Mouse (Mus musculus) cerebellum, adult 18-20 months (tissue): Measurements from ENCODE around the gene Ace.

Source experiments
- DNase-seq, 2 experiments: peaks; one replicate each; pipeline ENCODE4 v3.0.0; 2021

Gene Ace

DNA sequence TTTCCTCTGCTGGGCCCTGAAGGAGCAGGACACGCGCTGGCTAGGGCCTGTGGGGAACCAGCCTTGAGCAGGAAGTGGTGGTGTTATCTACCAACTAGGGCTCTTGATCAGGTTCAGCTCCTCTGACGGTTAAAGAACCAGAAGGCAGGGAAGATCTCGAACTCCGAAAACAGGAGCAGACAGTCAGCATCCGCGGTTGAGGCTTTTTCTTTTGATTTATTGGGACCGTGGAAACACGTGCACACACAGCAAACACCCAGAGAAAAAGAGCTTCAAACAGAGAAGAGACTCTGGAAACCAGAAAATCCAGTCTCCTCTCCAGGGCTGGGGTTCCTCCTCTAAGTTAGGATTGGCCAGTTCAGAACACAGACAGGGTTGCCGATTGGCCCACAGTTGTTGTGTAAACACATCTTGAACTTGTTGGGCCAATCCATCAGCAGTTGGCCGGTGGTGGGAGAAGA is 21.0 kb upstream of the Ace start:
- no peak for DNase-seq

DNA sequence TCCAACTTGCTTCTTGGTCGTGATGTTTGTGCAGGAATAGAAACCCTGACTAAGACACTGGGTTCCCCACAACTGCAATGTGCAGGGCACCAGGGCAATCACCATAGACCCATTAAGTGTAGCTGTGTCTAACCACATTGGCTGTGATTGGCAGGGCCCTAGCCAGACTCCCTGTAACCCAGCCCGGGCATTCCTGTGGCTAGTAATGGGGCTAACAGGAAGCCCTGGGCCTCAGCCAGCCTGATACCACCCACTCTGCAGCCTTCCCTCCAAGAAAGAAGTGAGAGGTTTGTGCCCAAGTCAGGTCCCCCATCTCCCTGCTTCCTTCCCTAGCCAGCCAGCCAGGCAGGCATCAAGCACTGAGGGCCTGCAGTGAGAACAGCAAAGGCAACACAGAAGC is 19.5 kb upstream of the Ace start:
- DNase-seq: no peak

DNA sequence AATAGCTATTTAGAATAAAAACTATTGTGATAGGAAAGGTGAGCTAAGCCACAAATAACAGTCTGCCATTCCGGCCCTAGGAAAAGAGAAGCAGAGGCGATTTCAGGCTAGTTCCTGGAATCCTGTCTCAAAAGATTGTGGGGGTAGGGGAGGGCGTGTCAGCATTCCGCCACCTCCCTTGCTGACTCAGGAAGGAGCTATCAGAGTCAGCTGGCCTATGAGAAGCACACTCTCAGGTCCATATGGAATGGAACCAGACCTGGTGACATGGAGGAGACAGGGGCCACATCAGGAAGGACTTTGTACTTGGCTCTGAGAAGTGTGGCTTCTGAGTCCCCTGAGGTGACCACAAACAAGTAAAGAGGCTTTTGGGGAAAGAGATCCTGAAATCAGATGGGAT is 17.2 kb upstream of the Ace start:
- DNase-seq: no peak

DNA sequence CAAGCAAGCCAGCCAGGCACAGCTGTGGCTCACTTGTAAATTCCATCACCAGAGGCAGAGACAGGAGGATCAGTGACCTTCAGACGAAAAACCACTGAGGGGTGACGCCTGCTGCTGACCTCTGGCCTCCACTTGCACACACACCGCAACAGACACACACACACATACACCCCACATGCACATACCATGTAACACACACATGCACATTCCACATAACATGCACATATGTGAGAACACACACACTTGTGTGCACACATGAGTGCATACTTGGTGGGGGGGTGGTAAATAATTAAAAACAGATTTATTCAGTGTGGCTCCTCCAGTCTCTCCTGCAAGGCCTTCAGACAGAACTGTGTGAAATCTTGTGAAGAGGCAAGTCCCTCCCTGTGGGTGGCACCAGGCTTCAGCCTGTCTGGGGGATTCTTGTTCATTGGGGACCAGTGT is 16.1 kb upstream of the Ace start:
- DNase-seq: no peak

DNA sequence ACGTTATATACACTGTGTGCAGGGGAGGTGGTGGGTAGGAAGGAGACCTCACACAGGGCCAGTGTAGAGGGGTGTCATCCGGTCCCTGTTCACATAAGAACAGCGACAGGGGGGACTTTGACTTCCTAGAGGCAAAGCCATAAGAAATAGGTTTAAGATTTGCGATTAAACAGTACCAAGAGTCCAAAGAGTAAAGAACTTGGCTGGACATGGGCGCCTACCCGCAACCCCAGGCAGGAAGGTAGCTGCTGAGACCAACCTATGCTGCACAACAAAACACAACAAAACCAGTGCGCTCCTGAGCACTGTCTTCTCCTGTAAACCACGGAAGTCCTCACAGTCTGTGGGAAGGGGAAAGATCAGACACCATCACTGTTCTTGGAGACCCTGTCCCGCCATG is 15.6 kb upstream of the Ace start:
- DNase-seq: no peak

DNA sequence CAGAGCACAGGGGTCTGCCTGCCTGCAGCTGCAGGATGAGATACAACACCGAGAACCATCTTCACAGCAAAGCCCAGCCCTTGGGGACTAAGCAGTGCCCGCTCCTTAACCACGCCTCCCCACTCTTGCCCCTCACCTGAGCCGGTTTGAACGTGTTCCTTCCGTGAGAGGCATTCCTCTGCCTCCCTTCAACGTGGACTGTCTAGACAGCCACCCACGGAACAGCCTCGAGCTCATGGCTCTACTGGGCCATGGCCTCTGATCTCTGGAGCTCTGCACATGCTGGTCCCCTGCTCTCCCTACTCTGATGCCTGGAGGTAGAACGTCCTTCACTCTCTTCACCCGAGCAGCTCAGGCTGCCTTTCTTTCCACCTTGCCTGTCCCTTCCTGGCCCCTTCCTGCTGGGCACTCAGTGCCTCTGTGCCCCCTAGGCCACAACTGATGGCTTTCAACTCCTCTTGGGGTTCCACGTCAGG is 14.8 kb upstream of the Ace start, which contains the start of gene Cyb561:
TSS of gene Cyb561 (minus strand) at position 426 of the 476 bp plus-strand sequence.
- no peak for DNase-seq

DNA sequence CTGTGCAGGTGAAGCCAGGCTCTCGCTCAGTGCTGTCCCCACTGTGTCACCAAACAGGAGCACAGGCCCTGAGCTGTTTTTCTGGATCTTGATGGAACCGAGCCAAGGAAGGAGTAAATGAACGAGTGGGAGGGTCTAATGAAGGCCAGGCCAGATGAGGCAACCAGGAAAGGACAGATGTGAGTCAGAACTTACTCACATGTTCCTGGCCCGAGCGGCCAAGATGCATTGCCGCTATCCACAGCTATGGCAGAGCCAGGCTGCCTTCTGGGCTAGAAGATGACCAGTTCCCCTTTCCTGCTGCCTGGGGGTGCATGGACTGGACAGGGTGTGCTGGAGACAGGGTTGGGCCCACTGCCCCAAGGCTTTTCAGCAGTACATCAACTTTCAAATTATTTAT is 14.3 kb upstream of the Ace start:
- no peak for DNase-seq

DNA sequence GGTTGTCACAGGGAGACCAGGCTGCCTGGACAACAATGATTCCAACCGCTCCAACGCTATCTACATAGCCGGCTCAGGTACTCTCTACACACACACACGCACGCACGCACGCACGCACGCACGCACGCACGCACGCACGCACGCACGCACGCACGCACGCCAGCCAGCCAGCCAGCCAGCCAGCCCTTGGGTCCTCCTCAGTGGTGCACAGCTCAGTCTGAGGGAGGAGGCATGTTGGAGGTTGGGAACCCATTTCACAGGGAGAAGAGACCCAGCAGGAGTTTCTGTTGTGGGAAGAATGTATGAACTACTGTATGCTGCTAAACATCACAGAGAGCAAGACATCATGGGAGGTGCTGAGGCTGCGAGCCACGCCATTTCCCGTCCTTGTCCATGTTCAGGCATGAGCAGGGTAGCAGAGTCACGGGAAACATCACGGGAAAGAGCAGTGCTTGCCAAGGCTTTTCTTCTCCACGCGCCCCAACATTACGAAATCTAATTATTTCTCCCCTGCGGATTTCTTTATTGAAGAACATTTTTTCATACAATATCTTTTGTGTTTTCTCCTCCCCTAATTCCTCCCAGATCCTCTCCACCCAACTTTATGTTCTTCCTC is 11.8 kb upstream of the Ace start:
- no peak for DNase-seq

DNA sequence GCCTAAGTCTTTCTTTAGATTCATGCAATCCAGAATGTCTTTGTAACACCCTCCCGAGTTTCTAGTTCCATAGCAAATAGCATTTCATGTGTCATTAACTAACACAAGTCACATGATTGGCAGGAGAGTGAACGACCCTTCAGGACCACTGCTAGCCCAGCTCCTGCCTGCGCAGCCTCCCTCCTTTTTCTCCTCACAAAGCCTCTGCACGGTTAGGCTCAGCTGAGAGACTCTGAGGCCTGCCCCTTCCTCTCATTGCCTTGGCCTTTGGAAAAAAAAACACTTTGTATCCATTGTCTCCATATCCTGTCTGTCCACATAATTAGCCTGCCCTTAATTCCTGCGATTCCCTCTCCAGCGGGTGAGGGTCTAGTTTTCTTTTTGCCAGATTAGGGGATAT is 10.2 kb upstream of the Ace start:
- no peak for DNase-seq

DNA sequence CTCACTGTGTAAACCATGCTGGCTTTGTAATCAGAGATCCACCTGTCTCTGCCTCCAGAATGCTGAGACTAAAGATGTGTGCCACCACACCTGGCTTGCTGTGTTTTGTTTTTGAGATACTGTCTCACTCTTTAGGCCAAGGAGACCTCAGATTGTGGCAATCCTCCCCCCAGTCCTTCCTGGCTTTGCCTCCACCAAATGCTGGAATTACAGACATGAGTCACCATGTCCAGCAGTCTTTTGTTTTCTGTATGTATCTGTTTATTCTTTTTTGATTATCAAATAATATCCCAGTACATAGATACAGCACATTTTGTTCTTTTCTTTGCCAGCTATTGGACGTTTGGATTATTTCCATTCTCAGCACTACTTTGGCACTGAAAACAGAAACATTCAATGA is 9.2 kb upstream of the Ace start:
- no peak for DNase-seq

DNA sequence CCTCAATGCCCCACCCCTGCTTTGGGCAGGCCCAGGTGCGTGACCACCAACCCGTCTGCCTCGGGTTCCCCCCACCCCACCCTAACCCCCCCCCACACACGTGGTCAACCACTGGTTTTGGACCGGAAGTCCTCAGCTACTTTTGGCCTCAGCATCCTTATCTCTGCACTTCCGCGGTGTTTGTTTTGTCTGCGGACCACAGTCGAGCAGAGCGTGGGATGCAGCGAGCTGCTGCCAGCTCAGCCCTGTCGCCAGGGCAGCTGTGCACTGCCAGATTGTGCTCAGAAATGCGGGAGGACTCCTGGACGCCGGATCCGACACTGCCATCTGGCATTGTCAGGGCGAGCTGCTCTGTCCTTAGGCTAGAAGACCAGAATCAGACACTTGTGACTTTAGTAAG is 8.4 kb upstream of the Ace start:
- peak; percentile 21 to 31 for DNase-seq

DNA sequence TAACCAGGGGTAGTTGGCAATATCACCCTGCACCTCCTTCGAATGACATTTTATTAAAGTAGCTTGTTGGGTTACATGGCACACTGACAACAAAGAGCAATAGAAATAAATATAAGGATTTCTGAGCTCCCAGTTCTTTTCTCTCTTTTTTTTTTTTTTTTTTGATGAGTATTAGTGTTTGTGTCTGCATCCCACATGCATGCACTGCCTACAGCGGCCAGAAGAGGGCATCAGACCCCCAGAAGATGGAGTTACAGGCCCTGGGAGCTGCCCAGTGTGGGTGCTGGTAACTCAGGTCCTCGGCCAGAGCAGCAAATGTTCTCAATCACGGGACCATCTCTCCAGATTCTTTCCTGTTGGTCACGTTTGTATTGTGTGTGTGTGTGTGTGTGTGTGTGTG is 3.1 kb upstream of the Ace start:
- no peak for DNase-seq

DNA sequence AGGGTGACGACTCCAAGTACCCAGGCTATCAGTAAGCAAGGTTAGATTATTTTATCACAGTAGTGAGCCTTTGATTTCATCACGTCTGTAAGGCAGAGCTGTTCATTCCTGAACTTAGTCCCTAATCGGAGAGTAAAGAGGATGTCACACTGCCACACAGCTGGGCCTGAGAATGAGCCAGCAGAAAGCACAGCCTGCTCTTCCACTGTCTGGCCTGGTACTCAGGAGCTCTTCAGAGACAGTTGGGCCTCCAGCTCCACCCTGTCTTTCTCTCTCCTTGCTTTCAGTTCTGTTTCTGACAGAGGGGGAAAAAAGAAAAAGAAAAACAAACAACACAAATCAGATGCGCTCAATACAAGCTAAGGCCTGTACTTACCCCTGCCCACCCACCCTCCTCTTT is 1.5 kb upstream of the Ace start:
- no peak for DNase-seq

DNA sequence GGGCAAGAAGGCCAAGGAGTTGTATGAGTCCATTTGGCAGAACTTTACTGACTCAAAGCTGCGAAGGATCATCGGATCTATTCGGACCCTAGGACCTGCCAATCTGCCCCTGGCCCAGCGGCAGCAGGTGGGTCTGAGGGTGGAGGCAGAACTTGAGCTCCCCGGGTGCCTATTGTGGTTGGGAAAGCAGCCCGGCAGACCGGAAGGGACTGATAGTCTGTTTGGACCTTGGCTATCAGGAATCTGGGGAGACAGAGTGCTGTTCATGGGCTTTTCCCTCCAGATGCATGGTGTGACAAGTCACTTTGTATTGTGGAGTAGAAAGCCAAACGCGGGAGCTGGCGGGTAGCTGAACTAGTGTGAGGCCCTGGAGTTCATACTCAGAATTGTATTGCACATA is 1.2 kb downstream of the Ace start:
- DNase-seq: no peak

DNA sequence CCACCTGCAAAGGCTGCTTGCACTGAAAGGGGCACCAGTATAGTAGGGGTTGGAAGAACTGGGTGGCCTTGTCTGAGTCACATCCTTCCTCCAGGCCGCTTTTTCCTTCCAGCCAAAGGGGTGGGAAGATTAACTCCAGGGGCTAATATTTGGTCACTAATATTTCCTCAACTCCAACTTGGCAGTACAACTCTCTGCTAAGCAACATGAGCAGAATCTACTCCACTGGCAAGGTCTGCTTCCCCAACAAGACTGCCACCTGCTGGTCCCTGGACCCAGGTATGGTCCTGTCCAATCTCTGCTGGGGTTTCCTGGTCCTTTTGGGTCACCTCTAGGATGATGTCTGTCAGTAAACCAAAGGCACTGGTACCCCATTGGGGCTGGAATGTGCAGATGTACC is 1.8 kb downstream of the Ace start:
- DNase-seq: peak in 1 of 2 experiments; percentile 36

DNA sequence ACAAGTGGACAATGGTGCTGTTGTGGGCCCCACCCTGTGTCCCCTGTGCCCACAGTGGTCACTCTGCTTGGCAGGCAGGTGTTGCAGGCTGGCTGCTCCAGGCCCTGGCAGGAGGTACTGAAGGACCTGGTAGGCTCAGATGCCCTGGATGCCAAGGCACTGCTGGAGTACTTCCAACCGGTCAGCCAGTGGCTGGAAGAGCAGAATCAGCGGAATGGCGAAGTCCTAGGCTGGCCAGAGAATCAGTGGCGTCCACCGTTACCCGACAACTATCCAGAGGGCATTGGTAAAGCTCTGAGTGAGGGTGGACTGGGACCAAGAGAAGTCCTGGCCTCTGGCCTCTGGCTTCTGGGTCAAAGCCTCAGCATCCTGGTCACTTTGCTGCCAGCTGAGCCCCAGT is 6.8 kb downstream of the Ace start:
- DNase-seq: peak; percentile 58 to 68

DNA sequence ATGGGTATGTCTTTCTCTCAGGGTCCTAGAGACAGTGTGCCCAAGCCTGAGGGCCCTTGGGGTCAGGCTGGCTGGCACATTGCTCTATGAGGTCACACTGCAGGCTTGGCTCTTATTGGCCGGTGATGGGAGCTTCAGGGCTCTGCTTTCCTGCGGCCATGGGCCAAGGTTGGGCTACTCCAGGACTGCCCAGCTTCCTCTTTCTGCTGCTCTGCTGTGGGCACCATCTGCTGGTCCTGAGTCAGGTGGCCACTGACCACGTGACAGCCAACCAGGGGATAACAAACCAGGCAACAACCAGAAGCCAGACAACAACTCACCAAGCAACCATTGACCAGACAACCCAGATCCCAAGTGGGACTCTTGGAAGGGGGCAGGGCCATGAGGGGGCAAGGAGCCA is 7.3 kb downstream of the Ace start:
- DNase-seq: peak; percentile 56 to 70

DNA sequence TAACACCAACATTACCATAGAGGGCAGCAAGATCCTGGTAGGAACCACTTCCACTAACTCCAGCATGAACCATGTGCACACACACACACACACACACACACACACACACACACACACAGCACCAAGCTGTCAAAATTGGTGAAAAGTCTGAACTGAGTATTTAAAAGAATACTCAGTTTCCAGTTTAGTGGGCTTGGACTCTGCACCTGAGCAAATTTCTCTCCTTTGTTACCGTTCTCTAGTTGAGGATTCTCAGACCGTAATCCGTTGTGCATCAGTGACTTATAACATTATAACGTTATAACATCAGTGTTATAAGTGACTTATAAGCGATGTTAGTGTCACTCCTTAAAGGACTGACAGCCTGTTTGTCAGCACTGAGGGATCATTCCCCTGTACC is 7.9 kb downstream of the Ace start:
- no peak for DNase-seq

DNA sequence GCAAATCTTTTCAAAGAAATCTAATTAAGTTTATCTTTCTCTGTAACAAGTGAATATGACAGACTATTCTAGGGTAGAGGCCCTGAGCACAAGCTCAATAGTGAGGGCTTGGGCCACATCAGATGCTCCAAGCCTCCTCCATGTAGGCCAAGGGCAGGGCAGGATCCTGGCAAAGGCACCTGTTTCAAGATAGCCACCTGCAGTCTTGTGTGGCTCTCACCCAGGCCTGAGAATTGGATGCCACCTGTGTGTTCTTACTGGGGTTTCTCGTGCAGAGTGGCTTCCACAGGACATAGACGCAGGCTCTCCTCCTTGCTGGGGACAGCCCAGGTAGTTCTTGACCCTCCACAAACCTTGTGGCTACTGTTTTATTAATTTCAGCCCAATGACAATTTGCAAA is 10.5 kb downstream of the Ace start:
- DNase-seq: peak; percentile 52 to 57

DNA sequence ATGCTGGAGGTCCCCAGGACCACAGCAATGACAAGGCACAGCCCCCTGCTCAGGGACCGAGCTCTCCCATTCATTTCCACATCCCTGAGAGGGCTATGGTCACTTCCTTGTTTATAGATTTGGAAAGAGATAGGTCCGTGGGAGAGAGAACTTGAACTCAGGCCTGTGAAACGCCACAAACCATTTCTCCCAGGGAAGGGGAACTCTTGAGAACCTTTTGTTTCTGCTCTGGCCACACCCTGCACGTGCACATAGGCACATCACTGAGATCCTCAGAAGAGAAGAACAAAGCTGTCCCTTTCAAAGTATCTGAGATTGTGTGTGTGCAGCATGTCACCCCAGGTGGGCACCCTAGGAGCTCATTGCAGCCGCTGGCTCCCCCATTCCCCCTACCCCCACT is 10.9 kb downstream of the Ace start:
- DNase-seq: no peak

DNA sequence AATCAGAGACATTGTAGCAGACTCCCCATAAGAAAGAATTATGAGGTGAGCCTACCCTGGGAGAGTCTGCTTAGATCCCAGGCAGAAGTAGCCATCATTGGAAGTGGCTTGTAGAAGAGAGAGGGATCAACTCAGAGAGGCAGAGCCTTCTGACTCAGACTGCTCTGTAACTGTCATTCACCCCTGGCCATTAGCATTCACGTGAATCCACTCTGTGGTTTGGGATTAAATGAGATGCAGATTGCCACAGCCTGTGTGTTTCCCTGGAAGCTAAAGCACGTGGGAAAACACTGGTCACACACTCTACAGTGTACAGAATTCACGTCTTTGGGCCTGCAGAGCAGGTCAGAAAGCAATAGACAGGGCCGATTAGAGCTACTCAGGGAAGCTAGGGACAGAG is 16.7 kb downstream of the Ace start:
- no peak for DNase-seq

DNA sequence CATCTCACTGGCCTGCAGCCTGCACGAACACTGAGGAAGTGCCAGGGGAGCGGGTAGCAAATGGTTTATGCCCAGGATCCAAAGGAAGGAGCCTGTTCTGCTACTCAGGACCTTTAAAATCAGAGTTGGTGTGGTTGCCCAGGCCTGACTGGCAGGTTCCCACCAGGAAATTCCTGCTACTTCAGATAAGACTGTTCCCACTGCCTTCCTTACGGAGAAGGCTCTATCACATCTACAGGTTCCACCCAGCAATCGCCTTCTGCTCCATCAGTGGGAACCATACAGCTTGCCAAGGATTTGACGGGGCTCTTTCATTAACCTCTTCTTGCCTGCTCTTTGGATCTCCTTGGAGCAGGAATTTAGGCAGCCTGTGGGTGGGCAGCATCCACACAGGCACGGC is 19.7 kb downstream of the Ace start:
- no peak for DNase-seq

DNA sequence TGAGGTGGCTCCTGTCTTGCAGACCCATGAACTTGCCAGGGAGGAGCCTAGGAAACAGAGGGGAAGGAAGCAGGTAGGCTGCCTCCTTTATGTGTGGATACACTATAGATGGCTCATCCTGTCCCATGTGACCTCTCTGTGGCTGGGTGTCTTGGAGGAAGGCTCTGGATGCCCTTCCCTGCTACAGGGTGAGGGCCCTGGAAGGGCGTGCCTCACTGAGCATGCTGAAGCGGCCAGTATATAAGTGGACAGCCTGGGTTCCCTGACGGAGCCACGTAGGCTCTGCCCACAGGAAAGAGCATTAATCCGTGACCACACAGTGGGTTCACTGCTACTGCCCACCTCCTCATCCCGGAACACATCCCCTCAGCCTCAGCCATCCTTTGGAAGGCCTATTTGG is 21.7 kb downstream of the Ace start:
- no peak for DNase-seq

DNA sequence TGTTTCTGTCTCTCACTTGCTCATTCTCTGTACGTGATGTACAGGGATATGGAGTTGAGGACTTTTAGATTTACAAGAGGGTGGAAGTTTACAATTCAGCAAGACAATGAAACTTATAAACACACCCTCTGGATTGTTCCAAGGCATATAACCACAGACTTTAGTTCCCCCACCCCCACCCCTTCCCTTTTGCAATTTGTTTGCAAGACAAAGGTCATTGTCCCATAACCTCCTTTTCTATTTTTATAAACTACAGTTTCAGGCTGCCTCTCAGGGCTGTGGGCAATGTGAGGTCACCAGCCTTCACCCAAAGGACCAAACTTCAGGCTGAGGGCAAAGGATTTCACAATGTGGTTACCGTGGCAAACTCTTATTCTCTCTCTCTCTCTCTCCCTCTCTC is 22.5 kb downstream of the Ace start:
- no peak for DNase-seq

DNA sequence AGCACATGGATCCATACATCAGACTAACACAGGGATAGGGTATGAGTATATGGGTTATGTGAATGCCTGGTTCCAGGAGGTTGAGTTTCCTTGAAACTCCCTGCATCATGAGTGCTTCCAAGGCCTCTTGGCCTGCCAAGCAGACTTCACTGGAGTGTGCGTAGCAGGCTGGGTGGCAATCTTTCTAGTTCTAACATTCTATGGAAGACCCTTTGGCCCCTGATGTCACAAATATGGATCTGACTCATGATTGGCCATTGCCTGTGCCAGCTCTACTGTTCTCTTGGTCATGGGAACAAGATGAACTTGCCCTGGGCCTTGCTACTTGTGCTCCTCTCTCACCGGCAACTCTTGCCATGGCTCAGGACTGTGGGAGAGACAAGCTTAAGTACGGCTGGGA is 26.6 kb downstream of the Ace start, which contains the start of gene Ace3:
TSS of gene Ace3 (plus strand) at position 301 of the 400 bp plus-strand sequence.
- no peak for DNase-seq
